Mouse (Mus musculus): ENCODE results near the gene Pou2f1.

DNA sequence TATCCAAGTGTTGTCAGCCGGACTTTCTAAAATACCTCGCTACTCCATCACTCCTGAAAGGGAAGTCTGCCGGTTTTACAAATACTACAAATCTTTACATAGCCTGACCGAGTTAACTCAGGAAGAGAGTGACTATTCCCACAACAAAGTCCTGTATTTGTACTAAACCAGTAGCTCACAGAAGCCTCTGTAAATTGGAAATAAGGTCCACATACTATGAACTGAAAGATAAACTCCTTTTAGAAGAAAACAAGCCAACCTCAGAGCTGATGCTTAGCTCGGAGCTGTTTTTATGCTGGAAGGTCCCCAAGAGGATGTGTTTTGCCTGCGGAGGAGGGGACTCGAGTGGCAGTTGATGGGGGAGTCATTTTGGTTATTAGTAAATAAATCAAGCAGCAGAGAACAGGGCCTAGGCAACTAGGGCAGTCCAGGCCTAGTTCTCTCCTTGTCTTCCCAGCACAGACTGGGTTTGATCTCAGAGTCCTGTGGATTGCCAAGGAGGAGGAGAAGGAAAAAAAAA, 1.8 kb downstream of the Pou2f1 start:
- TF ChIP-seq CTCF (IDR thresholded peaks at IDR 0.05; ENCODE audit: low read depth, low read length), result no peak
- TF ChIP-seq EP300 (IDR thresholded peaks at IDR 0.05; ENCODE audit: insufficient read depth, low read depth, low read length), result no peak
